Mouse (Mus musculus) CH12.LX (cell line): Measurements from ENCODE around the gene Zbtb9.

Experiments
- BHLHE40 ChIP-seq: IDR thresholded peaks from 2 replicates; pipeline ENCODE4 v1.6.1; 2011; ENCODE audit warnings: mild to moderate bottlenecking, low read depth, low read length, improper control_type of control experiment
- CHD1 ChIP-seq: IDR thresholded peaks from 2 replicates; pipeline ENCODE4 v1.6.1; 2012; ENCODE audit warnings: low read depth, low read length, improper control_type of control experiment, inconsistent platforms
- CTCF ChIP-seq, 2 experiments: IDR thresholded peaks in 1 of 2; conservative IDR thresholded peaks in 1 of 2; 2 replicates each; pipeline ENCODE4 v1.5.1; 2011 to 2012; ENCODE audit warnings: low read depth in 2 of 2, low read length in 2 of 2, improper control_type of control experiment in 1 of 2, inconsistent platforms in 1 of 2, mild to moderate bottlenecking in 1 of 2, moderate library complexity in 1 of 2
- EP300 ChIP-seq: IDR thresholded peaks from 2 replicates; pipeline ENCODE4 v1.6.1; 2011; ENCODE audit warnings: low read length, improper control_type of control experiment
- IRF4 ChIP-seq: IDR thresholded peaks from 2 replicates; pipeline ENCODE4 v1.6.1; 2014; ENCODE audit warnings: low read depth, mild to moderate bottlenecking, inconsistent platforms, low read length, improper control_type of control experiment
- MAFK ChIP-seq: IDR thresholded peaks from 2 replicates; pipeline ENCODE4 v1.6.1; 2011; ENCODE audit warnings: low read length, improper control_type of control experiment; ENCODE audit not compliant: insufficient replicate concordance
- MAX ChIP-seq: IDR thresholded peaks from 2 replicates; pipeline ENCODE4 v1.6.1; 2011; ENCODE audit warnings: low read length, improper control_type of control experiment
- NELFE ChIP-seq: IDR thresholded peaks from 2 replicates; pipeline ENCODE4 v1.6.1; 2011; ENCODE audit warnings: low read depth, low read length, improper control_type of control experiment
- POLR2A ChIP-seq: IDR thresholded peaks from 2 replicates; pipeline ENCODE4 v1.6.1; 2011; ENCODE audit warnings: low read depth, mild to moderate bottlenecking, improper control_type of control experiment, low read length
- POLR2AphosphoS2 ChIP-seq: IDR thresholded peaks from 2 replicates; pipeline ENCODE4 v1.6.1; 2011; ENCODE audit warnings: low read depth, low read length, improper control_type of control experiment
- USF1 ChIP-seq: IDR thresholded peaks from 2 replicates; pipeline ENCODE4 v1.6.1; 2014; ENCODE audit warnings: low read depth, mild to moderate bottlenecking, inconsistent platforms, low read length, improper control_type of control experiment
- ZC3H11A ChIP-seq: IDR thresholded peaks from 2 replicates; pipeline ENCODE4 v1.6.1; 2012; ENCODE audit warnings: low read depth, mild to moderate bottlenecking, inconsistent platforms, low read length, improper control_type of control experiment
- ZNF384 ChIP-seq: IDR thresholded peaks from 2 replicates; pipeline ENCODE4 v1.6.1; 2012; ENCODE audit warnings: low read depth, low read length, improper control_type of control experiment, inconsistent platforms

GRCm38 (mm10) chr17:26974547-26974946, 1.6 kb downstream of the Zbtb9 start:
- no peak for TF ChIP-seq ZC3H11A
- no peak for TF ChIP-seq USF1
- no peak for TF ChIP-seq POLR2A
- no peak for TF ChIP-seq POLR2AphosphoS2
- TF ChIP-seq BHLHE40 = no peak
- no peak for TF ChIP-seq EP300
- no peak for TF ChIP-seq CTCF (conservative IDR thresholded peaks at IDR 0.05 in 1 of 2, IDR thresholded peaks at IDR 0.05 in 1 of 2; ENCODE audit: low read depth in 2 of 2, low read length in 2 of 2)
- no peak for TF ChIP-seq IRF4
- no peak for TF ChIP-seq CHD1
- TF ChIP-seq MAX = no peak
- TF ChIP-seq MAFK = no peak
- no peak for TF ChIP-seq NELFE
- no peak for TF ChIP-seq ZNF384
